Mouse (Mus musculus) liver, postnatal 0 days (tissue): Measurements from ENCODE around the gene Stx8.

Experiments
- CTCF ChIP-seq: sonication (generic); IDR thresholded peaks from 2 replicates; pipeline ENCODE4 v1.5.1; 2016; ENCODE audit warnings: antibody characterized with exemption, low read depth
- EP300 ChIP-seq: IDR thresholded peaks from 2 replicates; pipeline ENCODE4 v1.6.1; 2016; ENCODE audit warnings: antibody characterized with exemption, low read depth, mild to moderate bottlenecking

- TF ChIP-seq EP300, result no peak
- TF ChIP-seq CTCF, result no peak
Measured at GRCm38 (mm10) chr11:68253531-68253930, 287.5 kb downstream of the Stx8 start.
